Mouse (Mus musculus): ENCODE data around the gene Poln.

The Poln gene

GRCm38 (mm10) chr5:34186391-34186790 is 17.1 kb upstream of the Poln start:
- no peak for DNase-seq (ENCODE audit: low spot score)

- DNase-seq (ENCODE audit: low spot score): no peak
Measured at GRCm38 (mm10) chr5:34185791-34186190, 16.5 kb upstream of the Poln start.

GRCm38 (mm10) chr5:34185051-34185580 is 15.9 kb upstream of the Poln start:
- no peak for DNase-seq (ENCODE audit: low spot score)

GRCm38 (mm10) chr5:34183976-34184375 is 14.7 kb upstream of the Poln start:
- no peak for DNase-seq (ENCODE audit: low spot score)

- DNase-seq (ENCODE audit: low spot score): no peak
Measured at GRCm38 (mm10) chr5:34183156-34183880, 14.1 kb upstream of the Poln start.

- peak; percentile 39 for DNase-seq (ENCODE audit: low spot score)
Measured at GRCm38 (mm10) chr5:34182486-34182885, 13.2 kb upstream of the Poln start.

- DNase-seq (ENCODE audit: low spot score): no peak
Measured at GRCm38 (mm10) chr5:34177821-34178220, 8.6 kb upstream of the Poln start.

- peak; percentile 79 for DNase-seq (ENCODE audit: low spot score)
Measured at GRCm38 (mm10) chr5:34177091-34177490, 7.8 kb upstream of the Poln start.

GRCm38 (mm10) chr5:34176691-34177090 is 7.4 kb upstream of the Poln start:
- DNase-seq (ENCODE audit: low spot score): no peak

- DNase-seq (ENCODE audit: low spot score): no peak
Measured at GRCm38 (mm10) chr5:34175403-34175694, 6.1 kb upstream of the Poln start.

GRCm38 (mm10) chr5:34174550-34175402 is 5.5 kb upstream of the Poln start:
- DNase-seq (ENCODE audit: low spot score): no peak

- DNase-seq (ENCODE audit: low spot score): no peak
Measured at GRCm38 (mm10) chr5:34174021-34174420, 4.8 kb upstream of the Poln start.

- no peak for DNase-seq (ENCODE audit: low spot score)
Measured at GRCm38 (mm10) chr5:34170726-34171125, 1.5 kb upstream of the Poln start.

GRCm38 (mm10) chr5:34169954-34170353 is 706 bp upstream of the Poln start:
- DNase-seq (ENCODE audit: low spot score): no peak

GRCm38 (mm10) chr5:34167857-34168256 is 1.4 kb downstream of the Poln start:
- DNase-seq (ENCODE audit: low spot score): no peak

- DNase-seq (ENCODE audit: low spot score): no peak
Measured at GRCm38 (mm10) chr5:34165793-34166192, 3.5 kb downstream of the Poln start.

GRCm38 (mm10) chr5:34148476-34148875 is 20.8 kb downstream of the Poln start:
- DNase-seq (ENCODE audit: low spot score): no peak

GRCm38 (mm10) chr5:34147554-34147953 is 21.7 kb downstream of the Poln start:
- no peak for DNase-seq (ENCODE audit: low spot score)

- peak; percentile 60 for DNase-seq (ENCODE audit: low spot score)
Measured at GRCm38 (mm10) chr5:34139751-34140150, 29.5 kb downstream of the Poln start.

- DNase-seq (ENCODE audit: low spot score): no peak
Measured at GRCm38 (mm10) chr5:34132731-34133130, 36.5 kb downstream of the Poln start.

GRCm38 (mm10) chr5:34124131-34124530 is 45.1 kb downstream of the Poln start:
- DNase-seq (ENCODE audit: low spot score): no peak

GRCm38 (mm10) chr5:34119121-34119856 is 50.0 kb downstream of the Poln start:
- DNase-seq (ENCODE audit: low spot score): no peak

- DNase-seq (ENCODE audit: low spot score): no peak
Measured at GRCm38 (mm10) chr5:34105681-34106080, 63.6 kb downstream of the Poln start.

All from MN1 (cell line).